Mouse (Mus musculus) liver, postnatal 0 days (tissue): ENCODE data around the gene Rnf24. TPM values are rescaled to one million over a fixed set of nuclear protein-coding genes. Genes with fewer than 3 reads are reported as not detected.
A peak's percentile ranks its signal among the peaks of the same experiment; 100 is the strongest.

Experiments used
- ATAC-seq: fragments of 200-750 bp; cut with Nextera tagmentation; 2 replicates; pipeline ENCODE4 v1.8.0; 2017; ENCODE audit warnings: mild to moderate bottlenecking, moderate library complexity
- DNase-seq: peaks from one replicate; pipeline ENCODE4 v3.0.0-alpha.2; 2016
- H3K27ac ChIP-seq: fragments of 300-500 bp; sonication (generic); 2 replicates; pipeline ENCODE4 v1.5.1; 2014; ENCODE audit warnings: antibody characterized with exemption, moderate library complexity, mild to moderate bottlenecking, low read depth
- H3K27me3 ChIP-seq: fragments of 300-500 bp; sonication (generic); 2 replicates; pipeline ENCODE4 v1.6.1; 2014; ENCODE audit warnings: low read length, control low read depth, mixed read lengths; ENCODE audit not compliant: insufficient read depth
- H3K36me3 ChIP-seq: fragments of 300-500 bp; sonication (generic); replicated peaks from 2 replicates; pipeline ENCODE4 v1.6.1; 2014; ENCODE audit warnings: mild to moderate bottlenecking, control low read depth, low read length, moderate library complexity, mixed read lengths; ENCODE audit not compliant: insufficient read depth
- H3K4me1 ChIP-seq: fragments of 300-500 bp; sonication (generic); 2 replicates; pipeline ENCODE4 v1.6.1; 2014; ENCODE audit warnings: antibody characterized with exemption, mild to moderate bottlenecking, control low read depth; ENCODE audit not compliant: insufficient read depth
- H3K4me2 ChIP-seq: fragments of 300-500 bp; sonication (generic); 2 replicates; pipeline ENCODE4 v1.6.1; 2014; ENCODE audit warnings: low read depth, mild to moderate bottlenecking, low read length, moderate library complexity, mixed read lengths
- H3K4me3 ChIP-seq: fragments of 300-500 bp; sonication (generic); 2 replicates; pipeline ENCODE4 v1.5.1; 2014; ENCODE audit warnings: low read depth, low read length
- H3K9ac ChIP-seq: fragments of 300-500 bp; sonication (generic); replicated peaks from 2 replicates; pipeline ENCODE4 v1.6.1; 2014; ENCODE audit warnings: mild to moderate bottlenecking, moderate library complexity
- H3K9me3 ChIP-seq: fragments of 300-500 bp; sonication (generic); 2 replicates; pipeline ENCODE4 v1.6.1; 2016; ENCODE audit warnings: mild to moderate bottlenecking, control low read depth, low read length, mixed read lengths
- CTCF ChIP-seq: sonication (generic); IDR thresholded peaks from 2 replicates; pipeline ENCODE4 v1.5.1; 2016; ENCODE audit warnings: antibody characterized with exemption, low read depth
- EP300 ChIP-seq: IDR thresholded peaks from 2 replicates; pipeline ENCODE4 v1.6.1; 2016; ENCODE audit warnings: antibody characterized with exemption, low read depth, mild to moderate bottlenecking
- WGBS: fragments of 180-500 bp; shearing (Covaris S2); extraction: QIAGEN DNeasy Blood & Tissue Kit; methylation state at CpG from one replicate; pipeline ENCODE4 v1.1.7; 2014; ENCODE audit not compliant: insufficient replicate concordance; 5-methylcytosine and 5-hydroxymethylcytosine counted together
- polyA plus RNA-seq: library from polyadenylated mRNA; unstranded; fragments of >200 nt; fragmentation: Nextera tagmentation; extraction: Ambion mirVana; gene quantifications from 2 replicates; pipeline ENCODE4 v1.2.1, GENCODE M21; 2015

Gene Rnf24
- polyA plus RNA-seq, 1 experiment from 2014 or later: 0.94 TPM

DNA sequence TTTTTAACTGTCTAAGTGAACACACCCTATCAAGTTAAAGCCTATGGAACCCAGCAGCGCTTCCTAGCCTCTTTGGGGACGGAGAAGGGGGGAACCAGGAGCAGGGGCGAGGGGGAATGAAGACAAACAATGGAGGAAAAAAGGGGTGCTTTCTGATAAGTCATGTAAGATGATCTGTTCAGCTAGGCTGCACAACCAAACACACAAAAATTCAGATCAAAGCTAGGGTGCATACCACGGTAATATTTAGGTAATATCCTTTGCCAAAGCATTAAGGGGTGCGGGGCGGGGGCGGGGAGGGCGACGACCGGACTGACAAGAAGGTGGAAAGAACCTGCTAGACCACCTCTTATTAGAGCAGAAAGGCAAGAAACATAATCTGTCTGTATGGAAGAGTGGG is 1.2 kb downstream of the Rnf24 start:
- Histone ChIP-seq H3K4me2 (peak overlapping the region; percentile 99), H3K27me3 (no peaks in the 10 kb centered on the region), H3K4me1 (peaks cover 16% of the 10 kb centered on the region), H3K36me3 (no peaks in the 10 kb centered on the region), H3K9ac (no peak overlapping the region), H3K9me3 (no peaks in the 10 kb centered on the region), H3K4me3 (peak overlapping the region; percentile 95), H3K27ac (no peak overlapping the region)
- WGBS: 39% methylated on average over 10 of the region's 10 CpGs
- DNase-seq: no peak
- ATAC-seq: no peak
- TF ChIP-seq CTCF: no peak
- no peak for TF ChIP-seq EP300

DNA sequence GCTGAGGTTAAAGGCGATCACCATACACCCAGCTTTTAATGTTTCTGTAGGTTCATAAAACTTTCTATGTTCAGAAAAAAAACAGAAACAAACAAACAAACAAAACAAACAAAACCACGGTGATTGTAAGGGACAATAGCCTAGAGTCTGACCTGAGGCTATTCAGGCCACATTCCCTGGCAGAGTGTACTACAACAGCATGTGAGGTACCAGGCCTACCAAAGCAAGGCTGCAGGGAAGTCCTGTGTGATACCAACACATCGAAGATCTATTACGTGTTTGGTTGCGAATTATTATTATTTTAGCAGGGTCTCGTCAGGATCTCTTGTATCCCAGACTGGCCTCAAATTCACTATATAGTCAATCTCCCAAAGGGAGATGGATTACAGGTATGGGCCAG is 2.4 kb downstream of the Rnf24 start:
- no peak overlapping the region for H3K4me3 ChIP-seq
- H3K27ac ChIP-seq: no peak overlapping the region
- no peak for TF ChIP-seq CTCF
- H3K9me3 ChIP-seq: no peaks in the 10 kb centered on the region
- WGBS: 88% methylated on average over 6 of the region's 6 CpGs
- H3K4me1 ChIP-seq: peaks cover 16% of the 10 kb centered on the region
- H3K27me3 ChIP-seq: no peaks in the 10 kb centered on the region
- H3K4me2 ChIP-seq: no peak overlapping the region
- H3K36me3 ChIP-seq: no peaks in the 10 kb centered on the region
- no peak for DNase-seq
- H3K9ac ChIP-seq: no peak overlapping the region
- ATAC-seq: no peak

DNA sequence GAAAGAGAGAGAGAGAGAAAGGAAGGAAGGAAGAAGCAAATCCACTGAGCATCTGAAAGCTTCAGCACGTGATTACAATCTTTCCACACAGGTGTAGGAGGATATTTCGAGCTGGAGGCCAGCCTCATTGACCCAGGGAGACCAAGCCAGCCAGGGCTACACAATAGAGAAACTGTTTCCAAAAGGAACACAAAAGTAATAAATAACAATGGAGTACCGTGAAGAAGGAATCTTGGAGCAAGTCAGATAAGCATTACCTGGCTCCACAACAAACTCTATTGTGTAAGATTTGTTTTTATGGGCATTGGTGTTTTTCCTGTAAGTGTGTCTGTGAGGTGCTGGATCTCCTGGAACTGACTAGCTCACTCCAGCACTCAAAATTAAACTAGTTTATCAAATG is 7.1 kb downstream of the Rnf24 start:
- ATAC-seq (no peak), DNase-seq (no peak)
- Histone ChIP-seq H3K36me3 (no peaks in the 10 kb centered on the region), H3K4me2 (no peak overlapping the region), H3K9ac (no peak overlapping the region), H3K27me3 (no peaks in the 10 kb centered on the region), H3K4me3 (no peak overlapping the region), H3K9me3 (no peaks in the 10 kb centered on the region), H3K4me1 (no peaks in the 10 kb centered on the region), H3K27ac (no peak overlapping the region)
- WGBS: 54% methylated on average over 3 of the region's 3 CpGs
- TF ChIP-seq CTCF (no peak), EP300 (no peak)

DNA sequence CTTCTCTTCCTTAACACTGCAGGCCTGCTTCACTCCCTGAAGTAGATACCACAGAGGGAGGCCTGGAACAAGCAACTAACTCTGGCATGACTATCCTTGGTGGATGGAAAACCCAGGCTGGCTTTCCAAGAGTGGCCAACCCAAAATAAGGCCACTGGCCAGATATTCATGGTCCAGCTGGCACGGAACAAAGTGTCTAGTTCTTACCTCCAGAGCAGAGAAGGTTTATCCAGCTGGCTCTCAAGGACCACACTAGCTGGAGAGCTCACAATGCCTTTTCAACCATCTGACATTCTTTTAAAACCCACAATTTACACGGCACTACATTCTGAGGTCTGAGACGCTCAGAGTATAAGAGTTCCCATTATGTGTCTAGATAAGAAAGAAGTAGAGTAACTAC is 8.2 kb downstream of the Rnf24 start:
- ATAC-seq (no peak), DNase-seq (no peak)
- H3K9me3 ChIP-seq: no peaks in the 10 kb centered on the region
- WGBS: 75% methylated on average over 3 of the region's 3 CpGs
- H3K36me3 ChIP-seq: no peaks in the 10 kb centered on the region
- TF ChIP-seq CTCF: no peak
- no peak for TF ChIP-seq EP300
- H3K27ac ChIP-seq: no peak overlapping the region
- H3K9ac ChIP-seq: no peak overlapping the region
- H3K4me3 ChIP-seq: no peak overlapping the region
- H3K27me3 ChIP-seq: no peaks in the 10 kb centered on the region
- no peak overlapping the region for H3K4me2 ChIP-seq
- no peaks in the 10 kb centered on the region for H3K4me1 ChIP-seq

DNA sequence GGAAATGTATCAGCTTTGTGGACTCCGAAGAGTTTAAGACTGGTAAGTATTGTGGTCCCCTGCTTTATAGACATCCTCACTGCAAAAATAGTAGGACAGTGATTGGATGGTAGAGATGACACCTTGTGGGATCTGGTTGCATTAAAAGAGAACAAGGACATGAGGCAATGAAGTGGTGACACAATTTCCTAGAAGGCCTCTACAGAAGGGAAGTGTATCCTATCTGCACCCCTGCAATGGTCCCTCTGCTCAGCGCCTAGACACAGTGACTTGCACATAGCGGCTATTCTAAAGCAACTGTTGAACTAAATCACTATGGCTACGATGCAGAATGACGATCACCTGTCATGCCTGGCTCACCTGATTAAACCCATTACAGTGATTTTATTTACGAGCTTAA is 15.1 kb downstream of the Rnf24 start:
- TF ChIP-seq EP300 (no peak), CTCF (no peak)
- peak; percentile 21 for DNase-seq
- Histone ChIP-seq H3K4me3 (no peak overlapping the region), H3K9ac (no peak overlapping the region), H3K4me2 (no peak overlapping the region), H3K27me3 (no peaks in the 10 kb centered on the region), H3K9me3 (no peaks in the 10 kb centered on the region), H3K27ac (no peak overlapping the region), H3K36me3 (no peaks in the 10 kb centered on the region), H3K4me1 (no peaks in the 10 kb centered on the region)
- 61% methylated on average over 6 of the region's 6 CpGs for WGBS
- 0 out of 2 replicates have a peak, but pooled peaks have one; percentile 19 for ATAC-seq

DNA sequence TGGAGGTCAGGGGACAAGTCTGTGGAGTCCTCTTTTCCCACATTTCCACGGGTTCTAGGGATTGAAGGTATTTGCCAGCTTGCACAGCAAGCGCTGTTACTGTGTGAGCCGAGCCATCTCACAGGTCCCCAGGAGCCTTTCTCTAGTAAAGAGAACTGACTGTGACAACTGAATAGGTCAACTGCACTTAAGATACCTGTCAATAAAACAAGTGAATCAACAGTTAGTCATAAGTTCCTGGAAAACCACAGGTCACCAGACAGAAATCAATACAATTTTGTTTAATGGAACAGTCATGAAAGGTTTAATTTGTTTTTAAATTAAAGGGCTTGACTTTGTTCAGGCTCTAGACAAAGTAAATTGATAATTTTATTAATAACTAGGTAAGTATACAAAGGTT is 22.1 kb downstream of the Rnf24 start:
- WGBS: 70% methylated on average over 3 of the region's 3 CpGs
- TF ChIP-seq EP300 (peak; percentile 29; the same call in 1 of the 2 replicates), CTCF (no peak)

DNA sequence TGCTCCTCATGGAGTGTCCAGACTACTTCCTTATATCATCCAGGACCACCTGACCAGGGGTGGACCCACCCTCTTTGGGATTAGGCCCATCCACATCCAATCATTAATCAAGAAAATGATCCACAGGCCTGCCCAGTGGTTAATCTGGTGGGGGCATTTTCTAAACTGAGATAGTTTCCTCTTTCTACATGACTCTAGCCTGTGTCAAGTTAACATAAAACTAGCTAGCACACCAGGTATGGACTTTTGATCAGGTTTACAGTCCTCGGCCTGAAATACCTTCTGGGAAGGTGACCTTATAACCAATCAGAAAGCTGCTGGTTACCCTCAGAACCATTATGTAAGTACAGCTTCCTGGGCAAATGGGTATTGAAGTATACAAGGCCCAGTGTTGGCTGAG is 23.7 kb downstream of the Rnf24 start:
- H3K9me3 ChIP-seq: no peaks in the 10 kb centered on the region
- no peaks in the 10 kb centered on the region for H3K4me1 ChIP-seq
- no peak overlapping the region for H3K9ac ChIP-seq
- H3K4me2 ChIP-seq: no peak overlapping the region
- no peaks in the 10 kb centered on the region for H3K27me3 ChIP-seq
- no peak for TF ChIP-seq EP300
- no peak for TF ChIP-seq CTCF
- H3K36me3 ChIP-seq: no peaks in the 10 kb centered on the region
- DNase-seq (no peak), ATAC-seq (peak; percentile 67)
- no peak overlapping the region for H3K4me3 ChIP-seq
- H3K27ac ChIP-seq: no peak overlapping the region
- 50% methylated on average over 1 of the region's 1 CpGs for WGBS

More for the DNA sequence above, 22.1 kb downstream of the Rnf24 start:
- Histone ChIP-seq H3K27me3 (no peaks in the 10 kb centered on the region), H3K4me3 (no peak overlapping the region), H3K4me1 (no peaks in the 10 kb centered on the region), H3K36me3 (no peaks in the 10 kb centered on the region), H3K4me2 (no peak overlapping the region), H3K27ac (peak overlapping the region; percentile 58), H3K9me3 (no peaks in the 10 kb centered on the region), H3K9ac (no peak overlapping the region)
- peak; percentile 16 for DNase-seq
- ATAC-seq: peak; percentile 73
